Mouse (Mus musculus): ENCODE results near the gene Lyzl6. TPM values are rescaled to one million over a fixed set of nuclear protein-coding genes. Genes with fewer than 3 reads are reported as not detected.
A peak's percentile ranks its signal among the peaks of the same experiment; 100 is the strongest.

Gene Lyzl6
- polyA plus RNA-seq, 1 experiment from 2014 or later: not detected

- Histone ChIP-seq H3K4me3 (ENCODE audit: low read length) (no peak overlapping the region), H3K27me3 (replicated peaks; ENCODE audit: control insufficient read depth, insufficient read depth, low read length) (no peaks in the 10 kb centered on the region), H3K27ac (ENCODE audit: low read depth, low read length) (no peak overlapping the region), H3K9ac (ENCODE audit: low read depth, low read length) (no peak overlapping the region), H3K9me3 (ENCODE audit: control insufficient read depth, low read length) (no peaks in the 10 kb centered on the region), H3K4me1 (ENCODE audit: control insufficient read depth, insufficient read depth, low read depth, low read length) (peaks cover 20% of the 10 kb centered on the region), H3K4me2 (ENCODE audit: low read length) (no peak overlapping the region), H3K36me3 (ENCODE audit: control insufficient read depth, insufficient read depth, low read length) (no peaks in the 10 kb centered on the region)
- 86% methylated on average over 8 of the region's 8 CpGs for WGBS
- no peak for ATAC-seq
Measured at GRCm38 (mm10) chr11:103663119-103663518, 24.4 kb upstream of the Lyzl6 start.

GRCm38 (mm10) chr11:103662546-103662945, 23.9 kb upstream of the Lyzl6 start:
- Histone ChIP-seq H3K36me3 (ENCODE audit: control insufficient read depth, insufficient read depth, low read length) (no peaks in the 10 kb centered on the region), H3K4me2 (ENCODE audit: low read length) (no peak overlapping the region), H3K9me3 (ENCODE audit: control insufficient read depth, low read length) (no peaks in the 10 kb centered on the region), H3K4me3 (ENCODE audit: low read length) (no peak overlapping the region), H3K9ac (ENCODE audit: low read depth, low read length) (no peak overlapping the region), H3K4me1 (ENCODE audit: control insufficient read depth, insufficient read depth, low read depth, low read length) (peaks cover 20% of the 10 kb centered on the region), H3K27ac (ENCODE audit: low read depth, low read length) (no peak overlapping the region), H3K27me3 (replicated peaks; ENCODE audit: control insufficient read depth, insufficient read depth, low read length) (no peaks in the 10 kb centered on the region)
- 62% methylated on average over 5 of the region's 5 CpGs for WGBS
- ATAC-seq: no peak

GRCm38 (mm10) chr11:103661863-103662262, 23.2 kb upstream of the Lyzl6 start:
- H3K36me3 ChIP-seq (ENCODE audit: control insufficient read depth, insufficient read depth, low read length): no peaks in the 10 kb centered on the region
- no peak overlapping the region for H3K9ac ChIP-seq (ENCODE audit: low read depth, low read length)
- no peak overlapping the region for H3K4me3 ChIP-seq (ENCODE audit: low read length)
- ATAC-seq: no peak
- WGBS: 52% methylated on average over 4 of the region's 4 CpGs
- no peak overlapping the region for H3K27ac ChIP-seq (ENCODE audit: low read depth, low read length)
- H3K27me3 ChIP-seq (replicated peaks; ENCODE audit: control insufficient read depth, insufficient read depth, low read length): no peaks in the 10 kb centered on the region
- peaks cover 15% of the 10 kb centered on the region for H3K4me1 ChIP-seq (ENCODE audit: control insufficient read depth, insufficient read depth, low read depth, low read length)
- no peaks in the 10 kb centered on the region for H3K9me3 ChIP-seq (ENCODE audit: control insufficient read depth, low read length)
- no peak overlapping the region for H3K4me2 ChIP-seq (ENCODE audit: low read length)

- no peak overlapping the region for H3K4me2 ChIP-seq (ENCODE audit: low read length)
- no peak overlapping the region for H3K9ac ChIP-seq (ENCODE audit: low read depth, low read length)
- H3K9me3 ChIP-seq (ENCODE audit: control insufficient read depth, low read length): no peaks in the 10 kb centered on the region
- no peaks in the 10 kb centered on the region for H3K36me3 ChIP-seq (ENCODE audit: control insufficient read depth, insufficient read depth, low read length)
- ATAC-seq: no peak
- H3K27ac ChIP-seq (ENCODE audit: low read depth, low read length): no peak overlapping the region
- WGBS: 69% methylated on average over 7 of the region's 7 CpGs
- H3K4me1 ChIP-seq (ENCODE audit: control insufficient read depth, insufficient read depth, low read depth, low read length): 0 out of 2 replicates have a peak, but pooled peaks cover 2% of the 10 kb centered on the region
- peaks cover 3% of the 10 kb centered on the region; the same call in 1 of the 2 replicates for H3K27me3 ChIP-seq (replicated peaks; ENCODE audit: control insufficient read depth, insufficient read depth, low read length)
- H3K4me3 ChIP-seq (ENCODE audit: low read length): no peak overlapping the region
Measured at GRCm38 (mm10) chr11:103658189-103658588, 19.5 kb upstream of the Lyzl6 start.

- 13% methylated on average over 3 of the region's 3 CpGs for WGBS
- H3K4me2 ChIP-seq (ENCODE audit: low read length): no peak overlapping the region
- H3K27me3 ChIP-seq (replicated peaks; ENCODE audit: control insufficient read depth, insufficient read depth, low read length): peaks cover 15% of the 10 kb centered on the region
- no peaks in the 10 kb centered on the region for H3K9me3 ChIP-seq (ENCODE audit: control insufficient read depth, low read length)
- no peak overlapping the region for H3K4me3 ChIP-seq (ENCODE audit: low read length)
- ATAC-seq: no peak
- H3K27ac ChIP-seq (ENCODE audit: low read depth, low read length): no peak overlapping the region
- 0 out of 2 replicates have a peak, but pooled peaks cover 2% of the 10 kb centered on the region for H3K4me1 ChIP-seq (ENCODE audit: control insufficient read depth, insufficient read depth, low read depth, low read length)
- H3K9ac ChIP-seq (ENCODE audit: low read depth, low read length): no peak overlapping the region
- H3K36me3 ChIP-seq (ENCODE audit: control insufficient read depth, insufficient read depth, low read length): no peaks in the 10 kb centered on the region
Measured at GRCm38 (mm10) chr11:103656520-103656919, 17.8 kb upstream of the Lyzl6 start.

- Histone ChIP-seq H3K4me3 (ENCODE audit: low read length) (no peak overlapping the region), H3K27ac (ENCODE audit: low read depth, low read length) (no peak overlapping the region), H3K9me3 (ENCODE audit: control insufficient read depth, low read length) (no peaks in the 10 kb centered on the region), H3K9ac (ENCODE audit: low read depth, low read length) (no peak overlapping the region), H3K27me3 (replicated peaks; ENCODE audit: control insufficient read depth, insufficient read depth, low read length) (peaks cover 36% of the 10 kb centered on the region), H3K36me3 (ENCODE audit: control insufficient read depth, insufficient read depth, low read length) (no peaks in the 10 kb centered on the region), H3K4me1 (ENCODE audit: control insufficient read depth, insufficient read depth, low read depth, low read length) (peaks cover 12% of the 10 kb centered on the region), H3K4me2 (ENCODE audit: low read length) (no peak overlapping the region)
- no peak for ATAC-seq
- 69% methylated on average over 10 of the region's 10 CpGs for WGBS
Measured at GRCm38 (mm10) chr11:103653359-103653965, 14.8 kb upstream of the Lyzl6 start.

- whole genome bisulfite sequencing: 82% methylated on average over 6 of the region's 6 CpGs
- Histone ChIP-seq H3K4me1 (ENCODE audit: control insufficient read depth, insufficient read depth, low read depth, low read length) (peaks cover 12% of the 10 kb centered on the region), H3K36me3 (ENCODE audit: control insufficient read depth, insufficient read depth, low read length) (no peaks in the 10 kb centered on the region), H3K9ac (ENCODE audit: low read depth, low read length) (no peak overlapping the region), H3K4me3 (ENCODE audit: low read length) (no peak overlapping the region), H3K4me2 (ENCODE audit: low read length) (no peak overlapping the region), H3K9me3 (ENCODE audit: control insufficient read depth, low read length) (no peaks in the 10 kb centered on the region), H3K27ac (ENCODE audit: low read depth, low read length) (no peak overlapping the region), H3K27me3 (replicated peaks; ENCODE audit: control insufficient read depth, insufficient read depth, low read length) (peaks cover 56% of the 10 kb centered on the region)
- no peak for ATAC-seq
Measured at GRCm38 (mm10) chr11:103651426-103651825, 12.7 kb upstream of the Lyzl6 start.

GRCm38 (mm10) chr11:103649983-103650493, 11.3 kb upstream of the Lyzl6 start:
- H3K9ac ChIP-seq (ENCODE audit: low read depth, low read length): peak overlapping the region; percentile 39

GRCm38 (mm10) chr11:103649301-103649982, 10.8 kb upstream of the Lyzl6 start, which contains the start of gene Rprml:
Gene Rprml (plus strand): TSS chr11:103649570.
- WGBS: 1% methylated on average over 57 of the region's 71 CpGs

More at GRCm38 (mm10) chr11:103649983-103650493, 11.3 kb upstream of the Lyzl6 start:
- Histone ChIP-seq H3K4me1 (ENCODE audit: control insufficient read depth, insufficient read depth, low read depth, low read length) (peaks cover 12% of the 10 kb centered on the region), H3K36me3 (ENCODE audit: control insufficient read depth, insufficient read depth, low read length) (no peaks in the 10 kb centered on the region), H3K4me3 (ENCODE audit: low read length) (peak overlapping the region; percentile 44), H3K4me2 (ENCODE audit: low read length) (peak overlapping the region; percentile 67), H3K27ac (ENCODE audit: low read depth, low read length) (no peak overlapping the region), H3K9me3 (ENCODE audit: control insufficient read depth, low read length) (no peaks in the 10 kb centered on the region), H3K27me3 (replicated peaks; ENCODE audit: control insufficient read depth, insufficient read depth, low read length) (peaks cover 56% of the 10 kb centered on the region)
- under 1% methylated on average over 36 of the region's 37 CpGs for WGBS
- ATAC-seq: no peak

More at GRCm38 (mm10) chr11:103649301-103649982, 10.8 kb upstream of the Lyzl6 start, which contains the start of gene Rprml:
- peak within 1 kb of the TSS; percentile 67 for H3K4me2 ChIP-seq (ENCODE audit: low read length)
- peaks cover 56% of the 10 kb centered on the region for H3K27me3 ChIP-seq (replicated peaks; ENCODE audit: control insufficient read depth, insufficient read depth, low read length)
- no peaks in the 10 kb centered on the region for H3K36me3 ChIP-seq (ENCODE audit: control insufficient read depth, insufficient read depth, low read length)
- no peak for ATAC-seq
- H3K4me1 ChIP-seq (ENCODE audit: control insufficient read depth, insufficient read depth, low read depth, low read length): peaks cover 12% of the 10 kb centered on the region
- H3K4me3 ChIP-seq (ENCODE audit: low read length): peak within 1 kb of the TSS; percentile 44
- peak within 1 kb of the TSS; percentile 39 for H3K9ac ChIP-seq (ENCODE audit: low read depth, low read length)
- no peak within 1 kb of the TSS for H3K27ac ChIP-seq (ENCODE audit: low read depth, low read length)
- H3K9me3 ChIP-seq (ENCODE audit: control insufficient read depth, low read length): no peaks in the 10 kb centered on the region
